Mouse (Mus musculus) hindbrain, embryonic 12.5 days (tissue): ENCODE results near the gene Nr3c2. TPM values are rescaled to one million over a fixed set of nuclear protein-coding genes. Genes with fewer than 3 reads are reported as not detected.
A peak's percentile ranks its signal among the peaks of the same experiment; 100 is the strongest.

Source experiments
- ATAC-seq: fragments of 200-750 bp; cut with Nextera tagmentation; 2 replicates; pipeline ENCODE4 v1.8.0; 2017; ENCODE audit warnings: moderate TSS enrichment; ENCODE audit not compliant: low FRiP score
- H3K27ac ChIP-seq: fragments of 300-500 bp; sonication (generic); 2 replicates; pipeline ENCODE4 v1.5.1; 2016; ENCODE audit warnings: mild to moderate bottlenecking
- H3K27me3 ChIP-seq: fragments of 300-500 bp; sonication (generic); 2 replicates; pipeline ENCODE4 v1.6.1; 2016; ENCODE audit warnings: mild to moderate bottlenecking
- H3K36me3 ChIP-seq: fragments of 300-500 bp; sonication (generic); 2 replicates; pipeline ENCODE4 v1.6.1; 2016; ENCODE audit warnings: mild to moderate bottlenecking
- H3K4me1 ChIP-seq: fragments of 300-500 bp; sonication (generic); 2 replicates; pipeline ENCODE4 v1.6.1; 2016
- H3K4me2 ChIP-seq: fragments of 300-500 bp; sonication (generic); replicated peaks from 2 replicates; pipeline ENCODE4 v1.6.1; 2016; ENCODE audit warnings: mild to moderate bottlenecking
- H3K4me3 ChIP-seq: fragments of 300-500 bp; sonication (generic); 2 replicates; pipeline ENCODE4 v1.5.1; 2016; ENCODE audit warnings: mild to moderate bottlenecking
- H3K9ac ChIP-seq: fragments of 300-500 bp; sonication (generic); 2 replicates; pipeline ENCODE4 v1.6.1; 2016; ENCODE audit warnings: mild to moderate bottlenecking, moderate library complexity
- H3K9me3 ChIP-seq: fragments of 300-500 bp; sonication (generic); replicated peaks from 2 replicates; pipeline ENCODE4 v1.6.1; 2016; ENCODE audit warnings: mild to moderate bottlenecking
- WGBS: fragments of 180-500 bp; shearing (Covaris S2); methylation state at CpG from one replicate; pipeline ENCODE4 v1.1.7; 2016; 5-methylcytosine and 5-hydroxymethylcytosine counted together
- polyA plus RNA-seq: library from polyadenylated mRNA; unstranded; fragments of >200 nt; fragmentation: Nextera tagmentation; extraction: Ambion mirVana; gene quantifications from 2 replicates; pipeline ENCODE4 v1.2.1, GENCODE M21; 2016

Nr3c2 gene
- polyA plus RNA-seq, 1 experiment from 2014 or later: 1.7 TPM

DNA sequence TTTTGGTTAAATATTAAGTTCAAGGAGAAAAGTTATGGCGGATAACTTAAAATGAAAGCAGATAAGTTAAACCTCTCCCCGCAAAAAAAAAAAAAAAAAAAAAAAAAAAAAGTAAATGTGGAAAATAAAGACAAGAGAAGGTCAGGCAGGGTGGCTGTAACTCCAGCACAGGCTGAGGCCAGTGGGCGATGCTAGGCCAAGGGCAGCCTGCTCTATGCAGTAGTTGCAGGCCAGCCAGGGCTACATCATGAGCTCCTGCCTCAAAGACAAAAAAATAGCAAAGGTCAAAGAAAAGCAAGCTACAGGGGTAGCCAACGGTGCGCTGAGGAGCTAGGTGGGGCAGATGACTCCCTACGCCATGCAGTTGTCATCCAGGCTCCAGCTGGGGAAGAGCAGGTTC, 270.1 kb downstream of the Nr3c2 start:
- H3K4me3 ChIP-seq: no peak overlapping the region
- H3K9ac ChIP-seq: no peak overlapping the region
- H3K4me2 ChIP-seq: no peak overlapping the region
- H3K9me3 ChIP-seq: no peaks in the 10 kb centered on the region
- H3K4me1 ChIP-seq: no peaks in the 10 kb centered on the region
- ATAC-seq: no peak
- no peaks in the 10 kb centered on the region for H3K36me3 ChIP-seq
- WGBS: 94% methylated on average over 6 of the region's 6 CpGs
- no peak overlapping the region for H3K27ac ChIP-seq
- no peaks in the 10 kb centered on the region for H3K27me3 ChIP-seq

DNA sequence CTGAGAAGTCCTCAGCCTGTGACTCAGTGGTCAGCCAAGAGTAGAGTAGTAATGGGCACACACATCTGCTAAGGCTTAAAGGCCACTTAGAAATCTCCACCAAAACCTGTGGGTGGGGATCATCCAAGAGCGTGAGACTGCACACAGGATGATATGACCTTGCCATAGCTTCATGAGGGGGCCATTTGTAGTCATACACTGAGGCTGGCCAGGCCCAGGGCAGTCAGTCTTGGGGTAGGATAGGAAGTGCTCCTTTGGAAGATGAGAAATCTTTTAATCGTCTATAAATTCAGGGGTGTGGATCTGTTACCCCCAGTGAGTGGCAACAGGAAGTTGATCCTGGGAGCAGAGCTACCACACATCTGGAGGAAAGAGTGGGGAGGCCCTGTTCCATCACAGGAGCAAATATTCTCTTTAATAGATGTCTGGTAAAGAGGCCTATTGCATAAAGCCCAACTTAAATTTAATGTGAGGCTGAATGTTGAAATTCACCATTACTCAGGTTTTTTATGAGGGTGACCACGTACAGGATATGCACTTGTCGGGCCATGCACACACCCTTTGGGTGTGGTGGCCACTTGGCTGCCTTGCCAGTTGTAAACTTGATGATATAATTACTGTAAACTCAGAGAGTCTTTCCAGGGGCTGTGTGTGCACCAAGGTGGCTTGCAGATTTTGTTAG, 270.7 kb downstream of the Nr3c2 start:
- WGBS: 90% methylated on average over 4 of the region's 4 CpGs
- no peaks in the 10 kb centered on the region for H3K4me1 ChIP-seq
- H3K27ac ChIP-seq: no peak overlapping the region
- no peaks in the 10 kb centered on the region for H3K36me3 ChIP-seq
- no peak for ATAC-seq
- H3K27me3 ChIP-seq: no peaks in the 10 kb centered on the region
- H3K4me2 ChIP-seq: no peak overlapping the region
- no peak overlapping the region for H3K9ac ChIP-seq
- no peak overlapping the region for H3K4me3 ChIP-seq
- H3K9me3 ChIP-seq: no peaks in the 10 kb centered on the region

DNA sequence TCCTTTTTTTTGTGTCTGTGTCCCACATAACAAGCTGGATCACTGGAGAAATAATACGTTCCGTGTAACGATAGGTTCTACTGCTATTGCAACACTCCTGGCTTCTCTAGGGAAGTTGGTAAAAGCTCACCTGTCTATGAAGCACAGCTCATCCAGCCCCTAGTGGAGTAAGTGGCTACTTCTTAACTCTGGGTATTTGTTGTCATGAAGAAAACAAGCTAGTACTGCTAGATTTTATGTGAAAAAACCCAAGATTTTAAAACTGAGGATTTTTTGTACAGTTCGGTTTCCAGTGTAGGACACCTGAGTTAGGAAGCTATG, 271.2 kb downstream of the Nr3c2 start:
- Histone ChIP-seq H3K4me1 (no peaks in the 10 kb centered on the region), H3K9ac (no peak overlapping the region), H3K36me3 (no peaks in the 10 kb centered on the region), H3K27ac (no peak overlapping the region), H3K4me3 (no peak overlapping the region), H3K27me3 (no peaks in the 10 kb centered on the region), H3K4me2 (no peak overlapping the region), H3K9me3 (no peaks in the 10 kb centered on the region)
- 94% methylated on average over 4 of the region's 4 CpGs for WGBS
- ATAC-seq: no peak

DNA sequence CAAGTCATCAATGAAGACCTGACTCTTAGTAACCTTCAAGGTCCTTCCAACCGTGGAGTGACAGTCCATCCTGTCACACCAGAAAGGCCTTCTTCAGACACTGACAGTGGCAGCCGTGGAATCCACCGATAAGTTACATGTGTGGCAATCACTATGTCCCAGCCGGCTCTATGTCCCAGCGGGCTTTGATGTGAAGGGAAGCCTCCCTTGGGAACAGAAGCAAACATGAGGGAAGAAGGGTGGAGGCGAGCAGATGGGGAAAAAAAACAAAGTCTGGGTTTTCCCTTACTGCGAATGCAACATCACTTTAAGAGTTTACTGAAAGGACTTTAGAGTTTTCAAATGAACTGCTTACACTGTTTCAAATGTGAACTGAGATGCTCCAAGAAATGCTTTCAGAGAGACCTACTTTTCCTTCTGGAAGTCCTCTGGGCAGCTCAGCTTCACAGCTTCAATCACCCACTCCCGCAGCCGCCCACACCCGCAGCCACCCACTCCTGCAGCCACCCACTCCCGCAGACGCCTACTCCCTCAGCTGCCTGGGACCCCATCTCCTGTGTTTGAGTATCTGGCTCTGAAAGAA, 273.9 kb downstream of the Nr3c2 start:
- Histone ChIP-seq H3K27ac (no peak overlapping the region), H3K9ac (no peak overlapping the region), H3K4me2 (no peak overlapping the region), H3K4me3 (no peak overlapping the region), H3K4me1 (0 out of 2 replicates have a peak, but pooled peaks cover 2% of the 10 kb centered on the region), H3K36me3 (no peaks in the 10 kb centered on the region), H3K9me3 (no peaks in the 10 kb centered on the region), H3K27me3 (no peaks in the 10 kb centered on the region)
- 62% methylated on average over 12 of the region's 12 CpGs for WGBS
- ATAC-seq: no peak

DNA sequence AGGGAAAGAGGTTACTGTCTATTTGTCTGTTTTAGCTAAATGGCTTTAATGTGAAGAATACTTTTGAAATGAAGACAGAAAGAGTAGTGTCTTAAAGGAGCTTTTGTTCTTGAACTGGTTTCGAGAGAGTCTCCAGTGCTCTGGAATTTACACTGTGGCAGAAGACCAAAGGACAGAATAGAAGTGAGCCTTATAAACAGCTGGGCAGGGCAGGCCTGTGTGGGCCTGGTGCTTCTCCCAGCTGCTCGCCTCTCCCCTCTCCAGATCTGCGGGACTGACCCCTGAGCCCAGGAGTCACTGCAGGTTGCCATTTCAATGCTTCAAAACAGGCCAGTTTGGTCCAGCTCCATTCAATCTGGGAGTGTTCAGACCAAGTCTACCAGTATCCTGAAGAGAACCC, 274.5 kb downstream of the Nr3c2 start:
- no peaks in the 10 kb centered on the region for H3K36me3 ChIP-seq
- no peak overlapping the region for H3K9ac ChIP-seq
- 0 out of 2 replicates have a peak, but pooled peaks cover 2% of the 10 kb centered on the region for H3K4me1 ChIP-seq
- no peak for ATAC-seq
- no peaks in the 10 kb centered on the region for H3K27me3 ChIP-seq
- H3K4me3 ChIP-seq: no peak overlapping the region
- H3K4me2 ChIP-seq: no peak overlapping the region
- no peaks in the 10 kb centered on the region for H3K9me3 ChIP-seq
- WGBS: 29% methylated on average over 3 of the region's 3 CpGs
- H3K27ac ChIP-seq: no peak overlapping the region

DNA sequence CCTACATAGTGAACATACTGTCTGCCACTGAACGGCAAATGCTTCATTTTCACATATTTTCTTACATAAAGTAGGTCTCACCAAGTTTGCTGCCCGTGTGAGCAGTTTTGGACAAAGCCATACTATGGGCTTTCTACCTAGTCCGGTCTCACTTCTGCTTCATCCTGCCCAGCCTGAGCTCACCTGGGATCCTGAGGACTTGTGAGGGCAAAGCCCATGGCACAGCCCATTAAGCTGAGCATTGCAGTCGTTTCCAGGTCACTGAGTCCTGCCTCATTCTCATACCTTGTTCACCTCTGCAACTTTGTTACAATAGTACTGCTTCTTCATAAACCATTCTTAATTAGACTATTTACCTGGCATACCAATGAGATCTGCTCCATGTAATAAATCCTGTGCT, 276.2 kb downstream of the Nr3c2 start:
- no peak overlapping the region for H3K4me3 ChIP-seq
- 90% methylated on average over 4 of the region's 4 CpGs for WGBS
- no peaks in the 10 kb centered on the region for H3K36me3 ChIP-seq
- H3K9me3 ChIP-seq: no peaks in the 10 kb centered on the region
- H3K27me3 ChIP-seq: no peaks in the 10 kb centered on the region
- no peak overlapping the region for H3K4me2 ChIP-seq
- no peak for ATAC-seq
- H3K27ac ChIP-seq: no peak overlapping the region
- H3K9ac ChIP-seq: no peak overlapping the region
- 0 out of 2 replicates have a peak, but pooled peaks cover 2% of the 10 kb centered on the region for H3K4me1 ChIP-seq

DNA sequence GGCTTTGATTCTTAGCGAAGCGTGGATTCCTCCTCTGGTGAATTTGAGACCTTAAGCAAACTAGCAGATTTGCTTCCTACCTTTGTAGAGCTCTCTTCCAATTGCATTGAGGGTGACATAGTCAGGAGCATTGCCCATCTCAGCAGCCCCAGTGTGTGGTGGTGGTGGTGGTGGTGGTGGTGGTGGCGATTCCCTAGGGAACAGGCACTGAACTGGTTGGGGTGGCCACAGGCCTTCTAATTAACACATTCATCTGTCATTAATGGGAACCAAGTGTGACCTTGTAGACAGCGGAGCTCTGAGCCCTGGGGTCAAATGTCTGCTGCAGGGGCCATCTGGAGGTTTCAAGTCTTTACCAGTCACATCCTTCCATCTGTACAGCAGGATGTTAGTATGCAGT, 277.1 kb downstream of the Nr3c2 start:
- ATAC-seq: peak; percentile 56; the same call in 1 of the 2 replicates
- Histone ChIP-seq H3K27me3 (no peaks in the 10 kb centered on the region), H3K9ac (no peak overlapping the region), H3K4me2 (no peak overlapping the region), H3K4me3 (no peak overlapping the region), H3K4me1 (0 out of 2 replicates have a peak, but pooled peaks cover 2% of the 10 kb centered on the region), H3K9me3 (no peaks in the 10 kb centered on the region), H3K36me3 (no peaks in the 10 kb centered on the region), H3K27ac (no peak overlapping the region)
- WGBS: 67% methylated on average over 4 of the region's 4 CpGs

DNA sequence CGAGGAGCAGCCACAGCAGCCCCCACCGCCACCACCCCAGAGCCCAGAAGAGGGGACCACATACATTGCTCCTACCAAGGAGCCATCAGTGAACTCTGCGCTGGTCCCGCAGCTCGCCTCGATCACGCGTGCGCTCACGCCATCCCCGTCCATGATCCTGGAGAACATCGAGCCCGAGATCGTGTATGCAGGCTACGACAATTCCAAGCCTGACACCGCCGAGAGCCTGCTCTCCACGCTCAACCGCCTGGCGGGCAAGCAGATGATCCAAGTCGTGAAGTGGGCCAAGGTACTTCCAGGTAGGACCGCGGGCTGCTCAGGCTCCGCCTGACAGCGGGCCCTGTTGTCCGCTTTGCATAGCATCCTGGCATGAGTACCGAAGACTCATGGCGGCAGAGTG, 286.6 kb downstream of the Nr3c2 start:
- Histone ChIP-seq H3K9ac (no peak overlapping the region), H3K27me3 (no peaks in the 10 kb centered on the region), H3K4me3 (no peak overlapping the region), H3K9me3 (no peaks in the 10 kb centered on the region), H3K4me1 (no peaks in the 10 kb centered on the region), H3K36me3 (no peaks in the 10 kb centered on the region), H3K4me2 (no peak overlapping the region), H3K27ac (no peak overlapping the region)
- 94% methylated on average over 28 of the region's 28 CpGs for WGBS
- no peak for ATAC-seq

DNA sequence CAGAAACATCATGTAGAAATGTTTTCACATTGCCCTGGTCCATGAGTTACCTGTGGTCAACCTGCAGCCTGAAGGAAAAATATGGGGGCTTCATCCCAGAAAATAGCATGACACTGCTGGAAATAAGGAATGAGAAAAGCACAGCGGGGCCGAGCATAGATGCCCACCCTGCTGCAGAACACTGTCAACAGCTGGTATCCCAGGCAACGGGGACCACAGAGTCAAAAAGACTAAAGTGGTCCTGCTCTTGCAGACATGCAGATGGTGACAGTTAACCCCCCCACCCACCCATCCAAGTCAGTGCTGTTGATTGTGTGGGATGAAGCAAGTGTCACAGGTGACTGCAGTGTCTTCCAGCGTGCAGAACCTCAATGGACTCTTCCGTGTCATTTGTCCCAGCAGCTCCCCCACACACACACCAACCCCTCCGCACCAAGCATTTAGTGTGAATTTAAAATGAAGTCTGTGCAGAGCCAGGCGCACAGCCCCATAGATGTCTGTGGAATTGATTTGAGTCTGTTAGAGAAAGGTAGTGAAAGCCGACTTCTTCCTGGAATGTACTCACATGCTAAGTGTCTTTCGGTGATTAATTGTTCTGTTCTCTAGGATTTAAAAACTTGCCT, 287.8 kb downstream of the Nr3c2 start:
- Histone ChIP-seq H3K27ac (no peak overlapping the region), H3K4me2 (no peak overlapping the region), H3K9me3 (no peaks in the 10 kb centered on the region), H3K9ac (no peak overlapping the region), H3K4me3 (no peak overlapping the region), H3K36me3 (no peaks in the 10 kb centered on the region), H3K4me1 (no peaks in the 10 kb centered on the region), H3K27me3 (no peaks in the 10 kb centered on the region)
- no peak for ATAC-seq
- 78% methylated on average over 9 of the region's 9 CpGs for WGBS

DNA sequence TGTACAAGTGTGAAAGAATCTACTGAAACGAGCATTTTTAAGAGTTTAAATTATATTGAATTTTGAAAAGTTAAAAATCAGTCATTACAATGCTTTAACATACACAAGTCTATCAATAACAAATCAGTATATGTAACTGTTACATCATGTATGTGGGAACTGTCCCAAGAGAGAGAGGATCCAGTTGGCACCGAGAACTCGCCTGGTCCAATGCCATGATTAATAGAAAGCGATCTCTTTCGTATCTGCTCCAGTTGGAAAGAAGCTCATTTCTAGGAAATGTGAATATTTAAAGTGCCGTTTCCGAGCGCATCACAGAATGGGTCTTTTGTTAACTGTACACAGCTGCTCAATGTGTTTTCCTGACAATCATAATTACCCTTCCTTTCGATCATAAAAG, 288.5 kb downstream of the Nr3c2 start:
- Histone ChIP-seq H3K36me3 (no peaks in the 10 kb centered on the region), H3K27ac (no peak overlapping the region), H3K9ac (no peak overlapping the region), H3K4me2 (no peak overlapping the region), H3K9me3 (no peaks in the 10 kb centered on the region), H3K27me3 (no peaks in the 10 kb centered on the region), H3K4me1 (no peaks in the 10 kb centered on the region), H3K4me3 (no peak overlapping the region)
- ATAC-seq: no peak
- 75% methylated on average over 9 of the region's 9 CpGs for WGBS

DNA sequence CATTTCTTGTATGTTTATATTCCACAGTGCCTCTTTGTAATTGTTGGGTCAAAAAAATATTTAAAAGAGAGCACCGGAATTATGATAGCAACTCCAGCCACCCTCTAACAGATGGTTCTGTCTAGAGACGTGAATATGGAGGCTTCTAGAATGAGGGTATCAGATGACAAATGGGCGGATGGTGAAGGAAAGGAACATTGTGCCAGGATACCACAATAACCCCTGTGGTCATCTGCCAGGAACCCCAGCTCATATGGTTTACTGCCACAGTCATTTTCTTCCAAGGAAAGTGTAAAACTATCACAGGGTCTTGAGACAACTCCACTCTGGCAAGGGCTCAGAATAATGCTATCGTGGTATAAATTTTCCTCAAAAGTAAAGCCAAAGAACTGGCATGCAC, 289.1 kb downstream of the Nr3c2 start:
- 64% methylated on average over 4 of the region's 4 CpGs for WGBS
- ATAC-seq: no peak
- H3K27ac ChIP-seq: no peak overlapping the region

DNA sequence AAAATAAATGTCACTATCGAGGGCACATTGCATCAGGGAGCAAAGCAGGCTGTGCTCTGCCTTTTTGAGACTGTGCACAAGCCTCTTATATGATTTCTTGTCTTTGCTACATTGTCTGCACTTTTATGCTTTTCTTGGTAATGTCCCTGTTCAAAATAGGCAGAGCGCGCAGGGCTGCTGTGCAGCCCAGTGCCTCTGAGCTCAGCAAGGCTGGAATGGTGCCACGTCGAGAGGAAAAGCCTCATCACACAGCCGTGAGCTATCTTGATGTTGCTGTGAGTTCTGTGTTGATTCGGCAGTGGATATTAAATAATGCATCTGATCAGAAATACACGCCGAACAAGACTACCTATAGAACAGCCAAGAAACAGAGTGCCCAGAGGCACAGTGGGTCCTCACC, 290.1 kb downstream of the Nr3c2 start:
- H3K9me3 ChIP-seq: no peaks in the 10 kb centered on the region
- no peak for ATAC-seq
- H3K4me1 ChIP-seq: no peaks in the 10 kb centered on the region
- no peak overlapping the region for H3K27ac ChIP-seq
- H3K9ac ChIP-seq: no peak overlapping the region
- H3K27me3 ChIP-seq: no peaks in the 10 kb centered on the region
- 86% methylated on average over 9 of the region's 9 CpGs for WGBS
- no peak overlapping the region for H3K4me3 ChIP-seq
- H3K36me3 ChIP-seq: no peaks in the 10 kb centered on the region
- H3K4me2 ChIP-seq: no peak overlapping the region

More for the DNA sequence above, 289.1 kb downstream of the Nr3c2 start:
- H3K4me3 ChIP-seq: no peak overlapping the region
- no peaks in the 10 kb centered on the region for H3K9me3 ChIP-seq
- H3K4me2 ChIP-seq: no peak overlapping the region
- no peaks in the 10 kb centered on the region for H3K36me3 ChIP-seq
- no peaks in the 10 kb centered on the region for H3K27me3 ChIP-seq
- H3K9ac ChIP-seq: no peak overlapping the region
- H3K4me1 ChIP-seq: no peaks in the 10 kb centered on the region

DNA sequence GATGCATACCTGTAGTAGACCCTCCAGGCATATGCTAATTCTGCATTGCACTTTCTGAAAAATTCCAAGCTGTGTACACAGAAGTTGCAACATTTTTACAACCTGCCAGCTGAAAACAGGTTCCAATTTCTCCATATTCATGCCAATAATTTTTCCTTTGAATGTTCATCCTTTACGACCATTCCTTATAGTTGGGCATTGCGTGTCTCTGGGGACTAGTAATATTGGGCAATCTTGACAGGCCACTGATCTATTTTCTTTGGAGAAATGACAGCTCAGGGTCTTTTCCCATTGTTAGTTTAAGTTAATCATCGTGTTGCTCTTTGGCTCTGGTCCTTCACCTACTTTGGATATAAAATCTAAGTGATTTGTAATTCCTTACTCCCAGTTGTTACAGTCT, 291.2 kb downstream of the Nr3c2 start:
- no peaks in the 10 kb centered on the region for H3K27me3 ChIP-seq
- ATAC-seq: no peak

More for the DNA sequence above, 291.2 kb downstream of the Nr3c2 start:
- WGBS: 86% methylated on average over 3 of the region's 3 CpGs
- Histone ChIP-seq H3K9ac (no peak overlapping the region), H3K4me2 (no peak overlapping the region), H3K4me3 (no peak overlapping the region), H3K9me3 (no peaks in the 10 kb centered on the region), H3K27ac (no peak overlapping the region), H3K4me1 (no peaks in the 10 kb centered on the region), H3K36me3 (no peaks in the 10 kb centered on the region)
